Mouse (Mus musculus) intestine, embryonic 15.5 days (tissue): ENCODE measurements around the gene Vcp. TPM values are rescaled to one million over a fixed set of nuclear protein-coding genes. Genes with fewer than 3 reads are reported as not detected.
"Not testable (repeated sequence)": the region's sequence is repeated elsewhere in the genome, so short reads cannot be mapped to it uniquely, and the experiment has no call there.

Source experiments
- ATAC-seq: fragments of 200-750 bp; cut with Nextera tagmentation; 2 replicates; pipeline ENCODE4 v1.8.0; 2017; ENCODE audit warnings: moderate TSS enrichment, moderate library complexity
- H3K27ac ChIP-seq: fragments of 300-500 bp; sonication (generic); 2 replicates; pipeline ENCODE4 v1.5.1; 2015; ENCODE audit warnings: mild to moderate bottlenecking, inconsistent platforms
- H3K27me3 ChIP-seq: fragments of 300-500 bp; sonication (generic); replicated peaks from 2 replicates; pipeline ENCODE4 v1.6.1; 2015; ENCODE audit warnings: inconsistent platforms
- H3K36me3 ChIP-seq: fragments of 300-500 bp; sonication (generic); 2 replicates; pipeline ENCODE4 v1.6.1; 2015; ENCODE audit warnings: inconsistent platforms
- H3K4me1 ChIP-seq: fragments of 300-500 bp; sonication (generic); replicated peaks from 2 replicates; pipeline ENCODE4 v1.6.1; 2015; ENCODE audit warnings: inconsistent platforms
- H3K4me2 ChIP-seq: fragments of 300-500 bp; sonication (generic); replicated peaks from 2 replicates; pipeline ENCODE4 v1.6.1; 2015; ENCODE audit warnings: mild to moderate bottlenecking, inconsistent platforms
- H3K4me3 ChIP-seq: fragments of 300-500 bp; sonication (generic); replicated peaks from 2 replicates; pipeline ENCODE4 v1.5.1; 2015; ENCODE audit warnings: inconsistent platforms
- H3K9ac ChIP-seq: fragments of 300-500 bp; sonication (generic); 2 replicates; pipeline ENCODE4 v1.6.1; 2015; ENCODE audit warnings: inconsistent platforms
- H3K9me3 ChIP-seq: fragments of 300-500 bp; sonication (generic); 2 replicates; pipeline ENCODE4 v1.6.1; 2016; ENCODE audit warnings: inconsistent platforms
- WGBS: fragments of 180-500 bp; shearing (Covaris S2); methylation state at CpG from one replicate; pipeline ENCODE4 v1.1.7; 2015; 5-methylcytosine and 5-hydroxymethylcytosine counted together
- polyA plus RNA-seq: library from polyadenylated mRNA; unstranded; fragments of >200 nt; fragmentation: Nextera tagmentation; extraction: Ambion mirVana; gene quantifications from 2 replicates; pipeline ENCODE4 v1.2.1, GENCODE M21; 2015

The Vcp gene
- polyA plus RNA-seq, 1 experiment from 2014 or later, result 483 TPM

- H3K4me3 ChIP-seq, result no peak overlapping the region
- no peak overlapping the region for H3K9ac ChIP-seq
- H3K36me3 ChIP-seq, result no peaks in the 10 kb centered on the region
- WGBS, result 72% methylated on average over 12 of the region's 12 CpGs
- peaks cover 6% of the 10 kb centered on the region; the same call in 1 of the 2 replicates for H3K4me1 ChIP-seq
- no peak overlapping the region for H3K27ac ChIP-seq
- H3K9me3 ChIP-seq, result no peaks in the 10 kb centered on the region
- no peaks in the 10 kb centered on the region for H3K27me3 ChIP-seq
- no peak for ATAC-seq
- H3K4me2 ChIP-seq, result no peak overlapping the region
Measured at GRCm38 (mm10) chr4:43002756-43003439, 2.6 kb upstream of the Vcp start.

GRCm38 (mm10) chr4:43001272-43001671 lies 965 bp upstream of the Vcp start:
- H3K4me2 ChIP-seq, result no peak overlapping the region
- H3K9ac ChIP-seq, result no peak overlapping the region
- peaks cover 10% of the 10 kb centered on the region for H3K4me1 ChIP-seq
- H3K9me3 ChIP-seq, result no peaks in the 10 kb centered on the region
- no peaks in the 10 kb centered on the region for H3K27me3 ChIP-seq
- WGBS, result 87% methylated on average over 2 of the region's 2 CpGs
- H3K36me3 ChIP-seq, result no peaks in the 10 kb centered on the region
- H3K27ac ChIP-seq, result no peak overlapping the region
- H3K4me3 ChIP-seq, result no peak overlapping the region
- no peak for ATAC-seq

- under 1% methylated on average over 47 of the region's 51 CpGs for WGBS
- ATAC-seq, result peak; percentile 79
- H3K4me1 ChIP-seq, result peaks cover 10% of the 10 kb centered on the region
- peaks cover 7% of the 10 kb centered on the region; the same call in 1 of the 2 replicates for H3K36me3 ChIP-seq
- peak overlapping the region; percentile 49 for H3K4me2 ChIP-seq
- H3K27me3 ChIP-seq, result no peaks in the 10 kb centered on the region
- no peaks in the 10 kb centered on the region for H3K9me3 ChIP-seq
- peak overlapping the region; percentile 93 for H3K4me3 ChIP-seq
- H3K27ac ChIP-seq, result peak overlapping the region; percentile 100
- H3K9ac ChIP-seq, result peak overlapping the region; percentile 97
Measured at GRCm38 (mm10) chr4:42999451-43000140, 711 bp downstream of the Vcp start.

- 54% methylated on average over 2 of the region's 2 CpGs for WGBS
- Histone ChIP-seq H3K4me3 (peak overlapping the region; percentile 93), H3K27me3 (no peaks in the 10 kb centered on the region), H3K27ac (no peak overlapping the region), H3K36me3 (peaks cover 16% of the 10 kb centered on the region), H3K4me2 (peak overlapping the region; percentile 49), H3K9ac (no peak overlapping the region), H3K4me1 (peaks cover 10% of the 10 kb centered on the region), H3K9me3 (no peaks in the 10 kb centered on the region)
- ATAC-seq, result no peak
Measured at GRCm38 (mm10) chr4:42998022-42998421, 2.3 kb downstream of the Vcp start.

GRCm38 (mm10) chr4:42988296-42988695 lies 12.0 kb downstream of the Vcp start:
- no peak overlapping the region for H3K4me2 ChIP-seq
- no peak overlapping the region for H3K4me3 ChIP-seq
- no peak overlapping the region for H3K9ac ChIP-seq
- no peaks in the 10 kb centered on the region for H3K4me1 ChIP-seq
- H3K9me3 ChIP-seq, result no peaks in the 10 kb centered on the region
- no peak overlapping the region for H3K27ac ChIP-seq
- H3K27me3 ChIP-seq, result no peaks in the 10 kb centered on the region
- 91% methylated on average over 1 of the region's 1 CpGs for WGBS
- peaks cover 40% of the 10 kb centered on the region for H3K36me3 ChIP-seq
- no peak for ATAC-seq

- not testable (repeated sequence) for H3K4me3 ChIP-seq, H3K4me2 ChIP-seq, H3K27ac ChIP-seq, H3K27me3 ChIP-seq, H3K4me1 ChIP-seq, H3K9me3 ChIP-seq, H3K9ac ChIP-seq
- ATAC-seq, result peak; percentile 49; the same call in 1 of the 2 replicates
- H3K36me3 ChIP-seq, result peaks cover 25% of the 10 kb centered on the region
- 91% methylated on average over 8 of the region's 8 CpGs for WGBS
Measured at GRCm38 (mm10) chr4:42980467-42980866, 19.8 kb downstream of the Vcp start.

- Histone ChIP-seq H3K27me3 (no peaks in the 10 kb centered on the region), H3K4me2 (no peak overlapping the region), H3K9me3 (no peaks in the 10 kb centered on the region), H3K36me3 (peaks cover 8% of the 10 kb centered on the region), H3K9ac (no peak overlapping the region), H3K4me3 (no peak overlapping the region), H3K27ac (no peak overlapping the region), H3K4me1 (no peaks in the 10 kb centered on the region)
- WGBS, result 93% methylated on average over 4 of the region's 4 CpGs
- no peak for ATAC-seq
Measured at GRCm38 (mm10) chr4:42978062-42978461, 22.2 kb downstream of the Vcp start.

- Histone ChIP-seq H3K27ac (no peak overlapping the region), H3K4me2 (no peak overlapping the region), H3K27me3 (no peaks in the 10 kb centered on the region), H3K4me3 (no peak overlapping the region), H3K4me1 (no peaks in the 10 kb centered on the region), H3K36me3 (peaks cover 4% of the 10 kb centered on the region), H3K9me3 (no peaks in the 10 kb centered on the region), H3K9ac (no peak overlapping the region)
- ATAC-seq, result no peak
- WGBS, result 76% methylated on average over 5 of the region's 5 CpGs
Measured at GRCm38 (mm10) chr4:42973868-42974267, 26.4 kb downstream of the Vcp start.

- 60% methylated on average over 4 of the region's 4 CpGs for WGBS
- Histone ChIP-seq H3K36me3 (no peaks in the 10 kb centered on the region), H3K4me2 (no peak overlapping the region), H3K4me1 (no peaks in the 10 kb centered on the region), H3K27me3 (no peaks in the 10 kb centered on the region), H3K9me3 (no peaks in the 10 kb centered on the region), H3K9ac (no peak overlapping the region), H3K27ac (no peak overlapping the region), H3K4me3 (no peak overlapping the region)
- ATAC-seq, result no peak
Measured at GRCm38 (mm10) chr4:42972952-42973351, 27.4 kb downstream of the Vcp start.

- Histone ChIP-seq H3K36me3 (no peaks in the 10 kb centered on the region), H3K27me3 (no peaks in the 10 kb centered on the region), H3K9me3 (no peaks in the 10 kb centered on the region), H3K27ac (no peak within 1 kb of the TSS), H3K9ac (no peak within 1 kb of the TSS), H3K4me2 (no peak within 1 kb of the TSS), H3K4me3 (no peak within 1 kb of the TSS), H3K4me1 (no peaks in the 10 kb centered on the region)
- 88% methylated on average over 4 of the region's 4 CpGs for WGBS
- ATAC-seq, result no peak
Measured at GRCm38 (mm10) chr4:42969304-42969703, 31.0 kb downstream of the Vcp start, which contains the start of gene 1700022I11Rik. Gene 1700022I11Rik (plus strand): TSS chr4:42969604.

- H3K27me3 ChIP-seq, result no peaks in the 10 kb centered on the region
- no peak overlapping the region for H3K4me3 ChIP-seq
- H3K9ac ChIP-seq, result no peak overlapping the region
- H3K9me3 ChIP-seq, result no peaks in the 10 kb centered on the region
- H3K4me2 ChIP-seq, result peak overlapping the region; percentile 44
- no peaks in the 10 kb centered on the region for H3K4me1 ChIP-seq
- peak; percentile 23; the same call in 1 of the 2 replicates for ATAC-seq
- H3K27ac ChIP-seq, result no peak overlapping the region
- no peaks in the 10 kb centered on the region for H3K36me3 ChIP-seq
- WGBS, result 15% methylated on average over 12 of the region's 12 CpGs
Measured at GRCm38 (mm10) chr4:42965039-42965719, 35.1 kb downstream of the Vcp start.

- no peaks in the 10 kb centered on the region for H3K27me3 ChIP-seq
- WGBS, result 98% methylated on average over 2 of the region's 2 CpGs
- no peaks in the 10 kb centered on the region for H3K9me3 ChIP-seq
Measured at GRCm38 (mm10) chr4:42963480-42963879, 36.8 kb downstream of the Vcp start.

More at GRCm38 (mm10) chr4:42963480-42963879, 36.8 kb downstream of the Vcp start:
- H3K4me3 ChIP-seq, result no peak overlapping the region
- no peak overlapping the region for H3K27ac ChIP-seq
- H3K36me3 ChIP-seq, result no peaks in the 10 kb centered on the region
- H3K4me1 ChIP-seq, result no peaks in the 10 kb centered on the region
- no peak overlapping the region for H3K4me2 ChIP-seq
- H3K9ac ChIP-seq, result no peak overlapping the region
- no peak for ATAC-seq
